Mouse (Mus musculus): ENCODE results near the gene Stx8.

- TF ChIP-seq TCF12 (IDR thresholded peaks at IDR 0.05; ENCODE audit: insufficient read depth, poor library complexity, severe bottlenecking) (no peak), POLR2A (IDR thresholded peaks at IDR 0.05; ENCODE audit: insufficient read length, low read depth) (no peak), USF1 (IDR thresholded peaks at IDR 0.05; ENCODE audit: low read depth) (no peak), CEBPB (IDR thresholded peaks at IDR 0.05; ENCODE audit: insufficient read depth, poor library complexity, severe bottlenecking) (no peak)
Observed at GRCm38 (mm10) chr11:68172648-68173045, 206.7 kb downstream of the Stx8 start.

Measured in myocyte (in vitro differentiated cells).